Mouse (Mus musculus) frontal cortex, adult (tissue): ENCODE data around the gene Drg2.
"Not testable (repeated sequence)": the region's sequence is repeated elsewhere in the genome, so short reads cannot be mapped to it uniquely, and the experiment has no call there.

Source experiments
- ATAC-seq: cut with Nextera tagmentation; 2 replicates; pipeline ENCODE4 v1.9.2; 2017; ENCODE audit warnings: mild to moderate bottlenecking, moderate library complexity, mixed read lengths; ENCODE audit not compliant: low TSS enrichment

Gene Drg2

DNA sequence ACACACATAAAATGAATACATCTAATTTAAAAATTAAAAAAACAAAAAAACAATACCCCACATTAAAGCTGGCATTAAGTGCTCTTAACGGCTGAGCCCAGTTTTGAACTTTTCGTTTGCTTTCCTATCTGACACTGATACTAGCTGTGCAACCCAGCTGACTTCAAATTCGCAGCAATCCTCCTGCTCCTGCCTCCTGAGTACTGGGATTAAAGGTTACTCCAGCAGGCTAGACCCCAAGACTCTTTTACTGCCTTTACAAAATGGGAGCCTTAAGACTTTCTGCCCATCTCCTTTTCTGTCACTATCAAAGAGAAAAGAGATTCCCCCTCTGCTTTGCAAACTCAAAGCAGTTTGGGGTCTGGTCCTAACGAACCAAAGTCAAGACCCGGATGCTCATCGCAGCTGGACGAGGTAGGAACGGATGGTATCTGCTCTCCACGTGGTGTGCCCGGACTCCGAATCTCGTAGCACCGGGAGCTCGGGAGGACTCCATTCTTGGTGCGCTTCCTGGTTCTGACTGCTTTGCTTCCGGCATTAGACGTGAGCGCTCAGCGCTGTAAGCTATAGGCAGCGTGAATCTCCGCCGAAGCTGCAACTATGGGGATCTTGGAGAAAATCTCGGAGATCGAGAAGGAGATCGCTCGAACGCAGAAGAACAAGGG, at the start of gene Drg2:
TSS of gene Drg2 (plus strand) at position 512 of the 665 bp plus-strand sequence.
- ATAC-seq = peak; percentile 97

DNA sequence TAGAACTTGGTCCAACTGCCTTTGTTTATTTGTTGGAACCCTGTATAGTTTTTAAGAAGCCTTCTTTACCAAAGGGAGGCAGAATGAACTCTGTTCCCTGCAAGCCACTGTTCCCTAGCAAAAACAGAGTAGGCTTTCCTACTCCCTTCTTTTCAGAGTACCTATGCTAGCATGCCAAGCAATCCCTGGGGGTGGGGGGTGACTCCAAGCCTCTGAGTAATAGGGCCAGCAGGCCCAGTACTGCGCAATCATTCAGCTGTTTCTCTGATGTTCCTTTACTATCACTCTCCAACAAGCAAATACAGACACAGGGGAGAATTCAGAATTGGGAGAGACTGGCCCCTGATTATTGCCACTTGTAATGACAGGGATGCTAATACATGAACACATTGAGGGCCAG, 47.8 kb upstream of the Drg2 start:
- ATAC-seq = no peak

DNA sequence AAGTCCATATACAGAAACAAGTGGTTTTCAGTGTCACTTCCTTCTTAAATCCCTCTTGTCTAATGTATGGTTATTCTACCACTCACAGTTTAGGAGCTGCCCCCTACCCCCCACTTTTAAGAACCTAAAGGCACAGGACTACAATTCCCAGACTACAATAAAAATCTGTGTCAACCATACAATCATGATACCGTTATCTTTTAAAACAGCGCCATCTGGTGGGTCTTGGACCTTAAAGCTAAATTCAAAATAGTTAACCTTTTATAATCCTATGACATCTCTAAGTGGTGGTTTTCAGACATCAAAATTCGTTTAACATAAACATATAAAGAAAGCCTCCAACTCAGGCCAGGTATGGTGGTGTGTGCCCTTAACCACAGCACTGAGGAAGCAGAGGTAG, 42.2 kb upstream of the Drg2 start:
- no peak; the same call in 1 of the 2 replicates for ATAC-seq

DNA sequence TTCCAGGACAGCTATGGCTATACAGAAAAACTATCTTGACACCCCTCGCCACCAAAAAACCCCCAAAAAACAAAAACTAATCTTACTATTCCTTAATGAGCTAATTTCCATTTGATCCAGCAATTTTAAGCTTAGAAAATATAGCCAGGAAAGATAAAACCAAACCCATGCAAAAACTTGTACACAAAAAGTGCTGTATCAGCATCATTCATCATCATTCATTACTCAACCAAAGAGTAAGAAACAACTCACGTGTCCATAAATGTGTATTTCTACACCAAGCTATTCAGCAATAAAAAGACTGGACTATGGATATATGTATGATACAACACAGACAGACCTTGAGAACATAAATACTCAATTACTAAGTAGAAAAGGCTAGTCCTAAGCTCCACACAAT, 41.5 kb upstream of the Drg2 start:
- no peak for ATAC-seq

DNA sequence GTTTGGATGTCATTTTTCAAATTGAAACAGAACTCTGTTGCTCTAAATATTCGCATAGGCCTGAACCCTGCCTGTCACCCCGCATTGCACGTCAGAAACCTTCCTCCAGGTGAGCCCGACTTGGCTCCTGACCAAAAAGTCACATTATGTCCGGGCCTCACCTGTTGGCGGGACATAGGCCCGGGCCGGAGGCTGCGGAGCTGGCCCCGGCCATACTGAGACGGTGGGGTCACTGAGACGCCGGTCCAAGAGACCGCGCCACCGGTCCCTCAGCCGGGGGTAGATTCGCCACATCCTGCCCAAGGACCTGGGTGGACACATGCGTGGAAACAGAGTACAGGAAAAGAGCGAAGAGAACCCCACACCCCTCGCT, 37.8 kb upstream of the Drg2 start:
- ATAC-seq = no peak

DNA sequence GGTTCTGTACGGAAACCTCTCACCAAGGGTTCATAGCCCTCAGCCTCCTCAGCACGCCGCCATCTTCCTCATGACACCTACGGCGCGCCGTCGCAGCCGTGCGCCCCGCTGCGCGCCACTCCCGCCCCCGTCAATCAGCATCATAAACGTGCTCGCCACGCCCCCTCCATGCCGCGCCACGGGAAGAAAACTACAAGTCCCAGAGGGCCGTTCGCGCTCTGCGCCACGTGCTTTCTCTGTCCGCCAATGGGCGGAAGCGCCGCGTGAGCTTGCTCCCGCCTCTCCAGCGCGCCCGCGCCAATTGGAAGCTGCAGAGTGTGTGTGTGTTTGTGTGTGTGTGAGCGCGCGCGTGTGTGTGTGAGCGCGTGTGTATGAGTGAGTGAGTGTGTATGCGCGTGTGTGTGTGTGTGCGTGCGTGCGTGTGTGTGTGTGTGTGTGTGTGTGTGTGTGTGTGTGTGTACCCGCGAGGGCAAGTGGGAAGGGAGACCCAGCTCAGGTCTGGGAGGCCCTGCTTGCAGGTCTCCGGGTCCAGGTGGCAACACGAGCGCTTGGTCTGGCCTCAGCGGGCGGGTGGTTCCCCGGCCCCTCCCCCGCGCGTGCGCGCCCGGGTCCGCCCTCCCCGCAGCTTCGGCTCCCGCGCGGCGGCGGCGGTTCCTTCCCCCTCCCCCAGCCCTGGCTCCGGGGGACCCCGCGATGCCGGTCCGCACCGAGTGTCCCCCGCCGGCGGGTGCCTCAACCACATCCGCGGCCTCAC, 37.3 kb upstream of the Drg2 start, which contains the start of gene Gid4:
TSS of gene Gid4 (plus strand) at position 183 of the 754 bp plus-strand sequence.
- ATAC-seq = peak; percentile 92

DNA sequence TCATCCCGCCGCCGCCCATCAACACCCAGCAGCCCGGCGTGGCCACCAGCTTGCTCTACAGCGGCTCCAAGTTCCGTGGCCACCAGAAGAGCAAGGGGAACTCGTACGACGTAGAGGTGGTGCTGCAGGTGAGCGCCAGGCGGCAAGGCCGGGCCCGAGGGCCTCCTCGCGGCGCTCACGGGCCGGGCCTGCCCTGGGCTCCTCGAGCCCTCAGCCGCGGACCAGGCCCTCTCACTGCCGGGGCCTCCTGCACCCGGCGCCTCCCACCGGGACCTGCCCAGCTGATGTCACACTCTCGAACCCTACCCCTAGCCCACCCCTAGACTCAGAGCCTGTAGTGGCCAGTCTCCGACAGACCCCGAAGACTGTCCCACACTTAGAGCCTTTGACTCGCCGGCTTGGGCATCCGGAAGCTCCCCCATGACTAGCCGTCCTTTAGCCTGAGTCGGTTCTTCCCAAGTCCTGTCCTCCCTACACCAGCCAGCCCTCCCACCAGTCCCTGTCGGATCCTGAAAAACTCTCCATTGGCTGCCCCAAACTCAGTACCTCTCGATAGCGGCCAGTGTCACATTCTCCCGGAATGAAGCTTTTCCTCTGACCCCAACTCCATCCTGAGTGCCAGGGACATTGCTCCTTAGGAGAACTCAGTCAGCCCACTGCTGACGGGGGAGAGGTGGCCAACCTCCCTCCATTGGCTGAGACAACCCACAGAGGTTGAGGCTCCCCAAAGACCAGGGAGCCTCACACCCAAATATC, 36.5 kb upstream of the Drg2 start, which contains the start of gene Atpaf2:
TSS of gene Atpaf2 (minus strand) at position 741 of the 756 bp plus-strand sequence.
- peak; percentile 9; the same call in 1 of the 2 replicates for ATAC-seq

DNA sequence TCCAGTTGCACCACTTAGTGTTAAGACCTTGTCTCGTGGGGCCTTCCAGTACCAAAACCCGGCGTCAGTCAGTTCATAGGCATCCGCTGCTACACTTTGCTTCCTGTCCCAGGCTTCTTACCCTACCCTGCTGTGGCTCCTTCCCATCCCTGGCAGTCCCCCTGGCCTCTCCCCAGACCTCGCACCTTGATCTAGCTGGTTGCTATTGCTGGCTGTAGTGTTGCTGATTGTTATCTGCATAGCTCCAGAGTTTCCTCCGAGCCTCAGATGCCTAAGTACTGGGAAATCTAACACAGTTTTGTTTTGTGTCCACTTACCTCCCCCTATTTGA, 36.0 kb upstream of the Drg2 start:
- ATAC-seq = no peak

DNA sequence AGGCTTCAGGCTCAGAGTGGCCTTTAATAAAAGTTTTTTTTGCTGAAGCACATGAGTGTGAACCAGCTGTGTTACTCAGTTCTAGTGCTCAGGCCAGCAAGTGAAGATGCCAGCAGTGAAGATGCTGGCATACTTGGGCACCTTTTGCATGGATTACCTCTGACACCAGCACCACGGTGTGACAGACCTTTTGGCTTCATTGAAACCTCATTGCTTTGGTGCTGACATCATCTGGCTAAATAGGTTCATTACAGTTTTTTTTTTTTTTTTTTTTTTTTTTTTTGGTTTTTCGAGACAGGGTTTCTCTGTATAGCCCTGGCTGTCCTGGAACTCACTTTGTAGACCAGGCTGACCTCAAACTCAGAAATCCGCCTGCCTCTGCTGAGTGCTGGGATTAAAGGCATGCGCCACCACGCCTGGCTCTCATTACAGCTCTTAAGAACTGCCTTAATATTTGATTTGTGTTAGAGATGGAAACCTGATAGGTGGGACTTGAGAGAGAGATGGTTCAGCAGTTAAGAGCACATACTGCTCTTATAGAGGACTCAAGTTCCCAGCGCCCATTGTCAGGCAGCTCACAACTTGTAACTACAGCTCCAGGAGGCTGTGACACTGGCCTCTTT, 32.2 kb upstream of the Drg2 start:
- no peak for ATAC-seq

DNA sequence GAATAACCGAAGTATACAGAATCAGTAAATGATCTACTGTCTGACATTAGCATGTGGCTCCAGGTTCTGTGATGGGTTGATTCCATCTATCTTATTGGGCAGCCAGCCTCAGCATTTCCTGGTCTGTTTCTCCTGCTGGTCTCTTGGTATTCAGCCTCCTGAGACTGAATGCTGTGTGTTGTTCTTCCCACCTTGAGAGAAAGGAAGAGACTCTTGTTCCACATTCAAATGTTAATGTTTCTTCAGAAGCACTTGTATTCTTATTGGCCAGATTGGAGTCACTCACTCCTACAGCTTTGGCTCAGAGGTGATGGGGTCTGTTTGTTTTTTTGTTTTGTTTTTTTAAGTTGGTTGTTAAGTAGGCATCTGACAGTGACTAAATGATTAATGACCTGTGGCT, 31.4 kb upstream of the Drg2 start:
- ATAC-seq = no peak

DNA sequence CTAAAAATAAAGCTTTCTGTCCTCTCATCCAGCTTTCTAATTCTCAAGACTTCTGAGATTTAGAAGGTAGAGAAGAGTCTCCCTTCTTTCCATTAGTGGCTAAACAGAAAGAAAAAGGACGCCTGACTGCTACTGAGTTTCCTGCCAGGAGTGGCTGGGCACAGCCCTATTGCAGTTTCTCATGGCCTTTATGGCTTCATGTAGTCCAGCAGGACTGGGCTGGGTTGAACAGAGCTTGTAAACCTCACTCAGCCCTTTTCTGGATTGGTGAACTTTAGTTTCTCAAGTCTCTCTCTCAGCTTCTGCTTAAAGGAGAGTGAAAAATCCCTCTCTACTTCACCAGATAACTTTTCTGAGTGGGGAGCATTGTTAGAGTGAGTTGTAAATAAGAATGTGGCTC, 28.0 kb upstream of the Drg2 start:
- ATAC-seq = no peak

DNA sequence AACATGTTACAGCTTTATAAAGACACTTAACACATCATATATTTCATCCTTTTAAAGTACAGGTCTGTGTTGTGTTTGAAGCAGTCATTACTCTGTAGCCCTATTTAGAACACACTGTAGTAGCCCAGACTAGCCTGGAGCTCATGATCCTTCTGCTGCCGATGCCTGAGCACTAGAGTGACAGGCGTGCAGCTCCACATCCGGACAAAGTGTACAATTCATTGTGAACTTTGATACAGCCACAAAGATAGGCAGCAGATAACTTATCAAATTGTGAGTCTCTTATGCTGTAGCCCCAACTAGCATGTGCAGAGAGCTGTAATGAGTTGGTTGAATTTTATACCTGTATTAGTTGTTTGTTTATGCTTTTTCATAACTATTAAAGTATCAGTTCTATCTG, 26.8 kb upstream of the Drg2 start:
- ATAC-seq = no peak

DNA sequence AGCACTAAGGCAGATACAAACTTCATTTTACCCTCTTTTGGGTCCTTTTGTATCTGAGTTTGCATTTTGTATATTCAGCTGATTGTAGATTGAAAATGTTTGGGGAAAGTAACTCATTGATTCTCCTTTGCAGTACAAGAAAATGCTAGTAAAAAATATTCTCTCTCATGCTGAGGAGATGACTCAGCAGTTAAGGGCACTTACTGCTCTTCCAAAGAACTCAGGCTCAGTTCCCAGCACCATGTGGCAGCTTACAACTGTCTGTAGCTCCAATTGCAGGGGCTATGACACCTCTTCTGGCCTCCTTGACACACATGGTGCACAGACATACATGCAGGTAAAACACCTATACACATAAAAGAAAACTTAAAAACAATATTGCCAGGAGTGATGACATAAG, 20.9 kb upstream of the Drg2 start:
- no peak for ATAC-seq

DNA sequence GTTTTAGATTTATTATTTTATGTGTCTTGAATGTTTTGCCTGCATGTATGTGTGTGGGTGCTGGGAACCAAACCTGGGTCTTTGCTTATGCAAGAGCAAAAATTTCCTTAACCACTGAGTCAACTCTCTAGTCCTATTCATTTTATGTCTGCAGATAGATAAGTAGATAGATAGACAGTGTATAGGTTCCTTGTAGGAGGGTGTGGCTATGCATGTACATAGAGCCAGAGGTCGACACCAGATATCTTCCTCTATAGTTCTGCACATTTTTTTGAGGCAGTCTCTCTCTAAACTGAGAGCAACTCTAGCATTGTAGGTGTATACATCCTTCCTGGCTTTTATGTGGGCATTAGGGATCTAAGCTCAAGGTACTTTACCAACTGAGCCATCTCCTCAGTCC, 19.3 kb upstream of the Drg2 start:
- ATAC-seq = no peak

DNA sequence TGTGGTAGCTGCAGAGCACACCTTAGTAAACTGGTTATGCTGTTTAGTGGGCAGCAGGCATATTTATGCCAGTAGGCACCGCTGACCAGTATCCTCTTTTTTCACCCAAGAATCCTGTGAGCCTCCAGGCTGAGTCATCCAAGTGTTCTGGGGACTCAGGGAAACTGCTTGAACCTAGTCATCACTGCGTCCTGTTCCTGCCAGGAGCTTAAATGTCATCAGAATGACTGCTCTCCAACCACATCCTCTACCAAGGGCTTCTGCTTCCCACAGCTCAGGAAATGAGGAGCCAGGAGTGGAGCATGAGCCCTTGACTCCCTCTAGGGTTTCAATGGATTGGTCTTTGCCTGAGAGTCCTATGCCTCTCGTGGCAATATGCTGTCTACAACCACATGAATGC, 17.8 kb upstream of the Drg2 start:
- no peak for ATAC-seq

DNA sequence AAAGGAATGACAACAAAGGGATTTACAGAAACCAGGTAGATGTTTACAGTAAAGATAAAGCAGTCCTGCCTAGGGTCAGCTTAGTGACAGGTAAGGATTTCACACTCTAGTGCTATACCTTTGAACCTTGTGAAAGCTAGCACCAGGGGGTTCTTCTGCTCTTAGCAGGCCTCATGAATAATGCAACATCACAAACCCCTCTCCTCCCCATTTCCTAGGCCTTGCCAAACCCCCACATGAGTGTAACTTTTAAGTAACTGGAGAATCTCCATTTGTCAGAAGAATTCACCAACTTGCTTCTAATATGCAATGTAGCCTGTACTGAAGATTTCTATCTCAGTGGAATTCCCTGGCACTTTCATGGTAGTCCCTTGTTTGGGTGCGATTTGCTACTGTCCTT, 14.8 kb upstream of the Drg2 start:
- ATAC-seq = not testable (repeated sequence)

DNA sequence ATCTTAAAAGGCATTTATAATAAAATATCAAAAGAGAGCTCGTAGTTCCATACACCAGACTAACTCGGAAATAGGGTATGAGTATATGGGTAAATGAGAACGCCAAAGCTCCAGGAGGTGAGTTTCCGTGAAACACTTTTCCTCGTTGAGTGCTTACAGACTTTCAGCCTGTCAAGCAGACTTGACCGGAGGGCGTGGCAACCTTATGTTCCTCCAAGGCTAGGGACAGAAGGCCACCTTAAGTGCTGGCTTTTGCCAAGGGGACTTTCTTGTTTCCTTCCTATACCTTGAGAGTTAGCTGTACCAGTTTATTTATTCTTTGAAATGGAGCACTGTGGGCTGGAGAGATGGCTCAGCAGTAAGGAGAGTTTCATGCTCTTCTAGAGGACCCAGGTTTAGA, 14.2 kb upstream of the Drg2 start:
- ATAC-seq = no peak

DNA sequence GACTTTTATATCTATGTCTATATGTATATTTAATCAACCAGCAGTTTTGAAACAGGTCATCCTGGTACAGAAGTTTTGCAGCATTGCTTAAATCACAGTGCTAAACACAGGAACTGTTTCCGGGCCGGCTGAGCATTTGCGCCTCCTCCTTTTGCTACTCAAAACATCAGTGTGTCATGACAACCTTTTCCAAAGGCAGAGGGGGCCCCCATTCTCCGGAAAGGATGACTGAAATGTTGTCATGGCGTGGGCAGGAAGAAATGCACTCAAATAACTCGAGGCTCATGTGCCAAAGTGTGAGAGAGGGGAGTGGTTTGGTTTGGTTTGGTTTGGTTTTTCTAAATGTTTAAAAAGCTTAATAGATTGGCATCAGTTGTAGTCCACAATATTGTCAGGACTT, 11.5 kb upstream of the Drg2 start:
- ATAC-seq = no peak

DNA sequence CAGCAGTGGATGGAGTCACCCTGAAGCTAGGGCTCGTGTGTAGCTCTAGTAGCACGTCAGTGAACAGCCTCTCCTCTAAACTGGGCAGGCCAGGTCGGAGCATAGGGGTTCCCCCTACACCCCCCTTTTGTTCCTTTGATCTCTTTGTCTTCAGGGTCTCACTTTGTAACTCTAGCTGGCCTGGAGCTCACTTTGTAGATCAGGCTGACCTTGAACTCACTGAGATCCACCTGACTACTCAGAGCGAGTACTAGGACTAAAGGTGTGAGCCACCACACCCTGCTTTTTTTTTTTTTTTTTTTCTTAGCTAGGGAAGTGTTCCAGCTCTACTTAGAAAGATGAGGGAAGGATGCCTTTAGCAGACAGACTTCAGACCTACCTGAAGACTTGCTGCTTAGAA, 10.4 kb upstream of the Drg2 start:
- ATAC-seq = no peak

DNA sequence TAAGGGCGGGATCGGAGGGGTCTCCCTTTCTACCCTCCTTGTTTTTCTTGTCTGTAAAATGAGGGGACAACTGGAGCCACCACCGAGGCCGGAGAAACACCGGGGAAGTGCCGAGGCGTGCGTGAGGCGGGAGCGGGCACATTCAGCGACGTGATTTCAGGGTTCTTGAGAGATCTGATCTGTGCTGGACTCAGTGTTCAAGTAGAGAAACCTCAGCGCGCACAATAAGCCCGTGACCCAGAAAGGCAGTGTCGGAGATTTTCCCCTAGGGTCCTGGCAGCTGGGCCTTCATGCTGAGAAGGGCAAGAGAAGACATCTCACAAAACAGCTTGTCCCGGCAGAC, 325 bp downstream of the Drg2 start:
- peak; percentile 66; the same call in 1 of the 2 replicates for ATAC-seq

DNA sequence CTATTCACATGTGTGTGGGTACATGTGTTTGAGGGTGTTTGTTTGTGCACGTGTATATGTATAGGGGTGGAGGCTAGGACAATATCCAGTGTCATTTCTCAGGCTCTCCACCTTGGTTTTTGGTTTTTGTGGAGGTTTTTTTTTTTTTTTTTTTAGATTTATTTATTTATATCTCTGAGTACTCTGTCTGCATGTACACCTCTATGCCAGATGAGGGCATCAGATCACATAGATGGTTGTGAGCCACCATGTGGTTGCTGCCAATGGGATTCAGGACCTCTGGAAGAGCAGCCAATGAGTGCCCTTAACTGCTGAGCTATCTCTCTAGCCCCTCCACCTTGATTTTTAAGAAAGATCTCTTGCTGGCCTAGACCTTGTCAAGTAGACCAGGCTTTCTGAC, 3.6 kb downstream of the Drg2 start:
- no peak for ATAC-seq

DNA sequence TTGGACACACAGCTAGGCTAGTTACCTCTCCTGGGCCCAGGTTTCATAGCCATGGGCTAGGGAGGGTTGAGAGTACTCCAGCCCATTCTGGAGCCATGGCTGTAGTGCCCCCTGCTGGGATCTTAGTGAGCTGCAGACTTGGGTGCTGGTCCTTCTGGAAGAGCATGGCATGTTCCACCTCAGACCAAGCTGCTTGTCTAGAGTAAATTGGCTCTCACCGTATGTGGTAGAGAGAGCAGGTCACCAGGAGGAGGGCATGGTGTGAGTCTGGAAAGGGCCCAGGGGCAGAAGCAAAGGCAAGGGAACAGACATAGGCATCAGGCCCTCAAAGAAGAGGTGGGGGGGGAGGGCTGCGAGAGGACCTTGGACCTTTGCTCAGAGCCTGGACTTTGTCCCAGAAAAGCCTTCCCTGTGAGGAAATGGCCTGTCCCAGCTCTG, 11.6 kb downstream of the Drg2 start:
- ATAC-seq = no peak

DNA sequence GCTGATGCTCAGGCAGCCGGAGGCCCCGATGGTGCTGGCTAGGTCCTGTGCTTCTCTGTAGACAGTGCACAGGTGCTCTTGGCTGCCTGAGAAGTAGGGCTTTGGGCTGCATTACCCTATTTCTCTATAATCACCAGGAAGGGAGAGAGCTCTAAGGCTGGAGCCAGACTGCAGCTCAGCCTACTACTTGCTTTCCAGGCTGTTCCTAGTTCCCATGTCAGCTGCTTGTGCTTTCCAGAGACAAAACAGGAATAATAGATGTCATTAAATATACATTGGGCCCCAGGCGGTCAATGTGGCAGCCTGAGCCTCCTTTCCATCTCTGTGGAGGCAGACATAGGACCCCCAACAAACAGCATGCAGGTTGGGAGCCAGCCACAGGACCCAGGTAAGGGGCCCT, 14.6 kb downstream of the Drg2 start, which contains the start of gene Myo15:
TSS of gene Myo15 (plus strand) at position 301 of the 400 bp plus-strand sequence.
- ATAC-seq = no peak
